Mouse (Mus musculus) myocyte (in vitro differentiated cells): ENCODE results near the gene Defb20.

ENCODE experiments used
- CEBPB ChIP-seq: IDR thresholded peaks from 2 replicates; pipeline ENCODE4 v1.6.1; 2011; ENCODE audit warnings: mild to moderate bottlenecking, moderate library complexity; ENCODE audit not compliant: poor library complexity, insufficient read depth, severe bottlenecking
- E2F4 ChIP-seq: IDR thresholded peaks from one replicate; pipeline ENCODE4 v1.6.1; 2011; ENCODE audit warnings: mild to moderate bottlenecking, control low read depth, moderate library complexity; ENCODE audit not compliant: insufficient read depth
- MAX ChIP-seq: IDR thresholded peaks from one replicate; pipeline ENCODE4 v1.6.1; 2011; ENCODE audit warnings: low read depth, mild to moderate bottlenecking, control low read depth
- POLR2A ChIP-seq: IDR thresholded peaks from one replicate; pipeline ENCODE4 v1.6.1; 2011; ENCODE audit warnings: low read depth, mild to moderate bottlenecking, control low read depth, moderate library complexity; ENCODE audit not compliant: insufficient read length
- SRF ChIP-seq: IDR thresholded peaks from one replicate; pipeline ENCODE4 v1.6.1; 2011; ENCODE audit warnings: low read depth; ENCODE audit not compliant: control insufficient read depth, insufficient read length
- TCF3 ChIP-seq: IDR thresholded peaks from one replicate; pipeline ENCODE4 v1.6.1; 2011; ENCODE audit warnings: low read depth, control low read depth; ENCODE audit not compliant: insufficient read length
- USF1 ChIP-seq: IDR thresholded peaks from one replicate; pipeline ENCODE4 v1.6.1; 2011; ENCODE audit warnings: low read depth, mild to moderate bottlenecking, control low read depth, moderate library complexity

DNA sequence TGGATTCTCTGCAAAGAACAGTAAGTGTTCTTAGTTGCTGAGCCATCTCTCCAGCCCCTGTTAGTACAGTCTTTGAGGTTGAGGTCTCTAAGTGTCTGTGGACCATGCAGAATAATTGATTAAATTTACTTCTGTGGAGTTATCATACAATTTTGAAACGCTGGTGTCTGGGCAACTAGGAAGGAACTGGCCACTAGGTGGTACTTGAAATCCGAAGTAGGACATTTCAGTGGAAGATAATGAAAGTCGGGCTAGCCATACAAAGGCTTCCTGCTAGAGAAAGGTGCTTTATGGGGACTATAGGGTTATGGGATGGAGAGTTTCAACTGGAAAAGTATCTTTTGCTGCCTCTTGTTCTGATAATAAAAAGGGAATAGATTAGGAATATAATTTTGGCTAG lies 4.4 kb upstream of the Defb20 start:
- TF ChIP-seq CEBPB: no peak
- TF ChIP-seq MAX: no peak
- TF ChIP-seq POLR2A: no peak
- no peak for TF ChIP-seq E2F4
- TF ChIP-seq USF1: no peak
- TF ChIP-seq TCF3: no peak
- no peak for TF ChIP-seq SRF
